Mouse (Mus musculus) liver, adult 2 months (tissue): ENCODE measurements around the gene Zfp319. TPM values are rescaled to one million over a fixed set of nuclear protein-coding genes. Genes with fewer than 3 reads are reported as not detected.

ENCODE experiments used
- DNase-seq: peaks from one replicate; pipeline ENCODE4 v3.0.0-alpha.2; 2011; ENCODE audit warnings: low read depth, low spot score; ENCODE audit errors: extremely low read depth
- H3K27ac ChIP-seq: fragments of 200-500 bp; replicated peaks from 2 replicates; pipeline ENCODE4 v1.5.1; 2012; ENCODE audit warnings: low read depth, mild to moderate bottlenecking, control low read depth, inconsistent platforms, low read length; ENCODE audit not compliant: insufficient read depth
- H3K27me3 ChIP-seq: fragments of 200-500 bp; 2 replicates; pipeline ENCODE4 v1.6.1; 2012; ENCODE audit warnings: mild to moderate bottlenecking, moderate library complexity, low read length, inconsistent platforms; ENCODE audit not compliant: control insufficient read depth, insufficient read depth
- H3K36me3 ChIP-seq: fragments of 200-500 bp; 2 replicates; pipeline ENCODE4 v1.6.1; 2012; ENCODE audit warnings: low read length, inconsistent platforms; ENCODE audit not compliant: control insufficient read depth, insufficient read depth
- H3K4me1 ChIP-seq: fragments of 200-500 bp; 2 replicates; pipeline ENCODE4 v1.6.1; 2011; ENCODE audit warnings: low read length; ENCODE audit not compliant: control insufficient read depth, insufficient read depth
- H3K4me3 ChIP-seq: fragments of 200-500 bp; 2 replicates; pipeline ENCODE4 v1.5.1; 2011; ENCODE audit warnings: low read depth, mild to moderate bottlenecking, control low read depth, low read length, moderate library complexity; ENCODE audit not compliant: insufficient read depth
- H3K79me2 ChIP-seq: fragments of 200-500 bp; 2 replicates; pipeline ENCODE4 v1.6.1; 2012; ENCODE audit warnings: inconsistent platforms, mild to moderate bottlenecking, low read length, moderate library complexity; ENCODE audit not compliant: control insufficient read depth, insufficient read depth
- H3K9ac ChIP-seq: fragments of 200-500 bp; 2 replicates; pipeline ENCODE4 v1.6.1; 2012; ENCODE audit warnings: low read depth, mild to moderate bottlenecking, control low read depth, inconsistent platforms, low read length
- CTCF ChIP-seq: fragments of 200-500 bp; IDR thresholded peaks from 2 replicates; pipeline ENCODE4 v1.5.1; 2011; ENCODE audit warnings: low read depth, low read length, control low read depth
- POLR2A ChIP-seq: fragments of 200-500 bp; IDR thresholded peaks from 2 replicates; pipeline ENCODE4 v1.6.1; 2011; ENCODE audit warnings: low read length, control low read depth; ENCODE audit not compliant: insufficient read depth; ENCODE audit errors: extremely low read depth
- WGBS: fragments of 180-500 bp; shearing (Covaris S2); methylation state at CpG from one replicate; pipeline ENCODE4 v1.1.7; 2018; 5-methylcytosine and 5-hydroxymethylcytosine counted together
- polyA plus RNA-seq: library from polyadenylated mRNA; depleted of rRNA; stranded (reverse); fragments of >200 nt; gene quantifications from 2 replicates; pipeline ENCODE4 v1.2.3, GENCODE M21; 2012
- total RNA-seq: library from RNA; depleted of rRNA; stranded (reverse); fragments of >200 nt; gene quantifications from 2 replicates; pipeline ENCODE4 v1.2.3, GENCODE M21; 2014

Gene Zfp319
- total and polyA plus RNA-seq, 2 experiments, result 1.2 to 3.2 TPM

GRCm38 (mm10) chr8:95375374-95375930 lies 43.7 kb upstream of the Zfp319 start:
- Histone ChIP-seq H3K36me3 (no peaks in the 10 kb centered on the region; the same call in 1 of the 2 replicates), H3K4me3 (no peak overlapping the region), H3K9ac (no peak overlapping the region), H3K79me2 (no peaks in the 10 kb centered on the region), H3K27me3 (no peaks in the 10 kb centered on the region), H3K4me1 (peaks cover 10% of the 10 kb centered on the region), H3K27ac (no peak overlapping the region)
- no peak for DNase-seq
- WGBS, result 91% methylated on average over 7 of the region's 7 CpGs
- TF ChIP-seq POLR2A (no peak), CTCF (no peak)

- Histone ChIP-seq H3K4me3 (no peak overlapping the region), H3K27ac (no peak overlapping the region), H3K27me3 (no peaks in the 10 kb centered on the region), H3K79me2 (no peaks in the 10 kb centered on the region), H3K9ac (no peak overlapping the region), H3K4me1 (peaks cover 10% of the 10 kb centered on the region), H3K36me3 (no peaks in the 10 kb centered on the region; the same call in 1 of the 2 replicates)
- TF ChIP-seq POLR2A, result no peak
- TF ChIP-seq CTCF, result no peak
- WGBS, result 84% methylated on average over 3 of the region's 3 CpGs
- no peak for DNase-seq
Observed at GRCm38 (mm10) chr8:95374429-95374828, 42.7 kb upstream of the Zfp319 start.

- 75% methylated on average over 12 of the region's 12 CpGs for WGBS
- no peak overlapping the region for H3K9ac ChIP-seq
- no peaks in the 10 kb centered on the region for H3K79me2 ChIP-seq
- H3K36me3 ChIP-seq, result no peaks in the 10 kb centered on the region; the same call in 1 of the 2 replicates
- peaks cover 10% of the 10 kb centered on the region for H3K4me1 ChIP-seq
- no peak overlapping the region for H3K27ac ChIP-seq
- no peak overlapping the region for H3K4me3 ChIP-seq
- TF ChIP-seq POLR2A (no peak), CTCF (no peak)
- DNase-seq, result no peak
- no peaks in the 10 kb centered on the region for H3K27me3 ChIP-seq
Observed at GRCm38 (mm10) chr8:95373389-95374002, 41.7 kb upstream of the Zfp319 start.

- TF ChIP-seq CTCF (no peak), POLR2A (no peak)
- H3K79me2 ChIP-seq, result 0 out of 2 replicates have a peak, but pooled peaks cover 3% of the 10 kb centered on the region
- H3K9ac ChIP-seq, result no peak overlapping the region
- peaks cover 3% of the 10 kb centered on the region; the same call in 1 of the 2 replicates for H3K4me1 ChIP-seq
- no peaks in the 10 kb centered on the region; the same call in 1 of the 2 replicates for H3K36me3 ChIP-seq
- H3K4me3 ChIP-seq, result no peak overlapping the region
- WGBS, result 80% methylated on average over 20 of the region's 20 CpGs
- no peaks in the 10 kb centered on the region for H3K27me3 ChIP-seq
- H3K27ac ChIP-seq, result no peak overlapping the region
- no peak for DNase-seq
Observed at GRCm38 (mm10) chr8:95369581-95370326, 38.0 kb upstream of the Zfp319 start.

DNA sequence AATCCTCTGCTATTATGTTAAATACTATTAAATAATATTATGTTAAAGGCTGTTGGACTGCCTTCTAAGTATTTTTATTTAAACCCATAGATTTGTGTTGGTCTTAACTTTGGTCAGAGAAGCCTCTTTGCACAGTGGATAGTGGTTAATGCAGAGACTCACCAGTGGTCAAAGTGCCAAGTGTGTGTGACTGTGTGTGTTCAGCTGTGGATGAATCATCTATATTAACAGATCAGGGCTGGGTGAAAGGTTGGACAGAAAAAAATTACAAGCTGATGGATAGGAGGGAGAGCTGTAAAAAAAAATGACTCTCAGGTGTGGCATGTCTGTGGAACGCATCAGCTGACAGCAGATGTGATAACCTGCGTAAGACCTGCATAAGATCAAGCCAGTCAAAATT lies 32.1 kb upstream of the Zfp319 start:
- no peak for DNase-seq
- H3K27ac ChIP-seq, result no peak overlapping the region
- 96% methylated on average over 2 of the region's 2 CpGs for WGBS
- H3K4me1 ChIP-seq, result peaks cover 35% of the 10 kb centered on the region
- no peak overlapping the region for H3K4me3 ChIP-seq
- H3K27me3 ChIP-seq, result no peaks in the 10 kb centered on the region
- peaks cover 13% of the 10 kb centered on the region; the same call in 1 of the 2 replicates for H3K79me2 ChIP-seq
- no peaks in the 10 kb centered on the region for H3K36me3 ChIP-seq
- TF ChIP-seq CTCF (no peak), POLR2A (no peak)
- no peak overlapping the region for H3K9ac ChIP-seq
